ENCODE assay signal across 9 mouse cellular contexts in genomic region chr19:38124401-38125218, GRCm38 (mm10). TPM values are rescaled to one million over a fixed set of nuclear protein-coding genes. Genes with fewer than 3 reads are reported as not detected.
DNase-seq lines count a peak whose midpoint lies in the region; ATAC-seq lines count a peak whose summit lies in the region.
"Had no signal": no experiment of that assay in that cellular context is flagged by ENCODE, and none has a peak within 500 bp of the region (broad histone marks: within the 10 kb centered on the region; RNA-seq: fewer than 3 reads in every experiment).

No protein-coding gene starts in this region.

- H3K36me3 ChIP-seq in hindbrain, embryonic 10.5 days = no peaks in the 10 kb centered on the region
- no peaks in the 10 kb centered on the region for H3K36me3 ChIP-seq in liver, embryonic 11.5 days (ENCODE audit: control insufficient read depth, insufficient read depth, low read length)

- peak overlapping the region; percentile 67 for H3K9ac ChIP-seq in liver, embryonic 11.5 days (ENCODE audit: low read depth, low read length)

- WGBS in hindbrain, embryonic 10.5 days = under 1% methylated on average over 76 of the region's 77 CpGs
- 3% methylated on average over 58 of the region's 77 CpGs for WGBS in liver, embryonic 11.5 days

- H3K9me3 ChIP-seq in hindbrain, embryonic 10.5 days = no peaks in the 10 kb centered on the region
- no peaks in the 10 kb centered on the region for H3K9me3 ChIP-seq in liver, embryonic 11.5 days (ENCODE audit: control insufficient read depth, low read length)

- H3K27me3 ChIP-seq in hindbrain, embryonic 10.5 days (ENCODE audit: insufficient read depth, poor library complexity, severe bottlenecking) = peaks cover 50% of the 10 kb centered on the region
- H3K27me3 ChIP-seq in liver, embryonic 11.5 days (replicated peaks; ENCODE audit: control insufficient read depth, insufficient read depth, low read length) = peaks cover 24% of the 10 kb centered on the region

- H3K4me3 ChIP-seq in hindbrain, embryonic 10.5 days = peak overlapping the region; percentile 72
- peak overlapping the region; percentile 53 for H3K4me3 ChIP-seq in liver, embryonic 11.5 days (ENCODE audit: low read depth, low read length)

- DNase-seq in ES-CJ7 (ENCODE audit: low read depth, low spot score) = peak; percentile 33
- peak; percentile 50 for DNase-seq in adrenal gland, postnatal 14 days
- DNase-seq in forelimb bud, embryonic 11.5 days (ENCODE audit: low read depth, low spot score) = peak; percentile 37
- peak; percentile 50 for DNase-seq in hindbrain, embryonic 10.5 days (ENCODE audit: low spot score)
- peak; percentile 75 for DNase-seq in liver, embryonic 11.5 days (ENCODE audit: low spot score)
- peak; percentile 61 for DNase-seq in neural tube, embryonic 10.5 days (ENCODE audit: extremely low spot score, low spot score)
- DNase-seq in urinary bladder, postnatal 25 days (ENCODE audit: low spot score) = peak; percentile 40
- no peak for DNase-seq in cerebellum, postnatal 36 days

- H3K4me2 ChIP-seq in liver, embryonic 11.5 days = peak overlapping the region; percentile 64

- H3K4me1 ChIP-seq in hindbrain, embryonic 10.5 days (replicated peaks) = peaks cover 12% of the 10 kb centered on the region
- no peaks in the 10 kb centered on the region for H3K4me1 ChIP-seq in liver, embryonic 11.5 days (replicated peaks; ENCODE audit: control insufficient read depth, insufficient read depth, low read length)

- peak overlapping the region; percentile 84 for H3K27ac ChIP-seq in hindbrain, embryonic 10.5 days
- peak overlapping the region; percentile 69 for H3K27ac ChIP-seq in liver, embryonic 11.5 days (ENCODE audit: low read depth, low read length)

- peak; percentile 67; the same call in 1 of the 2 replicates for ATAC-seq in liver, embryonic 11.5 days (replicated peaks; ENCODE audit: low FRiP score)

RNA-seq across cellular contexts. Expression of gene Rbp4, which starts 0.5 kb away (rescaled TPM):
- 36.1 and 432 TPM in 2 replicates for total RNA-seq in adrenal gland, postnatal 14 days (2021)
- 2.2 and 2.3 TPM in 2 replicates for polyA plus RNA-seq in hindbrain, embryonic 10.5 days (2016; fragmentation: Nextera tagmentation; extraction: Ambion mirVana)
- 1,416 and 1,448 TPM in 2 replicates for polyA plus RNA-seq in liver, embryonic 11.5 days (2014; fragmentation: Nextera tagmentation; extraction: Ambion mirVana)

RNA-seq across cellular contexts. Expression of gene Pde6c, which starts 8.0 kb away (rescaled TPM):
- total RNA-seq in adrenal gland, postnatal 14 days (2021) = 1.2 TPM in 1 of 2 replicates, not detected in the other
- not detected in 2 replicates for polyA plus RNA-seq in hindbrain, embryonic 10.5 days (2016; fragmentation: Nextera tagmentation; extraction: Ambion mirVana)
- polyA plus RNA-seq in liver, embryonic 11.5 days (2014; fragmentation: Nextera tagmentation; extraction: Ambion mirVana) = 2.4 and 4.0 TPM in 2 replicates
- polyA plus RNA-seq: spleen, adult 2 months had no signal

RNA-seq across cellular contexts. Expression of gene Ffar4, which starts 27.7 kb away (rescaled TPM):
- 10.8 and 24.9 TPM in 2 replicates for total RNA-seq in adrenal gland, postnatal 14 days (2021)
- polyA plus RNA-seq in hindbrain, embryonic 10.5 days (2016; fragmentation: Nextera tagmentation; extraction: Ambion mirVana) = 0.14 and 0.19 TPM in 2 replicates
- 1.1 TPM in 2 replicates for polyA plus RNA-seq in liver, embryonic 11.5 days (2014; fragmentation: Nextera tagmentation; extraction: Ambion mirVana)

Comparison
In these comparisons a context has a peak if more than half of its experiments do, and no peak if none do; other contexts are left out.
1. DNase-seq: peak in ES-CJ7 (single experiment), adrenal gland, postnatal 14 days (single experiment), forelimb bud, embryonic 11.5 days (single experiment), hindbrain, embryonic 10.5 days (single experiment), liver, embryonic 11.5 days (single experiment), neural tube, embryonic 10.5 days (single experiment) and urinary bladder, postnatal 25 days (single experiment); none in cerebellum, postnatal 36 days (0 of 2).
2. RNA of gene Rbp4, which starts 0.5 kb away (polyA plus RNA-seq): 1,416 to 1,448 TPM in liver, embryonic 11.5 days; 2.2 to 2.3 TPM in hindbrain, embryonic 10.5 days; every median in the first group is over 100 times any median in the second.